Mouse (Mus musculus): Measurements from ENCODE around the gene Comp. TPM values are rescaled to one million over a fixed set of nuclear protein-coding genes. Genes with fewer than 3 reads are reported as not detected.

Gene Comp
- polyA plus RNA-seq, 1 experiment from 2014 or later, result 0.18 TPM

DNA sequence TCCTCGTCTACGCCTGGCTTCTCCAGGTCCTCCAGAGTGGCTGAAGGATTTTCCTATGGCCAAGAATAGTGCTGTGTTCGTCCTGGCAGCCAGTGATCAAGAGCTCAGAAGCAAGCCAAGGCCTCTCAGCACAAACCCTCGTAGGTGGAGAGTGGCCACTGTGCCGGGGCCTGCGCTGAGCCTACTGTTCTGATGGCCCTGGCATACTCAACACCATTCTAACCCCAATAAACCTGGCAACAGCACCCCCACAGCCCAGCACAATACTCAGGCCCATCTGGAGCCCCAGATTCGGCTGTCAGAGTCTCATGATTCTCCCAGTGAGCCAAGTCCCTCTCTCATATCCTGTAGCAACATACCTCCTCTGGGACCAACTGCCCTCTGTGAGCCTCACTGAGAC is 32.7 kb upstream of the Comp start:
- no peak overlapping the region for H3K9ac ChIP-seq

DNA sequence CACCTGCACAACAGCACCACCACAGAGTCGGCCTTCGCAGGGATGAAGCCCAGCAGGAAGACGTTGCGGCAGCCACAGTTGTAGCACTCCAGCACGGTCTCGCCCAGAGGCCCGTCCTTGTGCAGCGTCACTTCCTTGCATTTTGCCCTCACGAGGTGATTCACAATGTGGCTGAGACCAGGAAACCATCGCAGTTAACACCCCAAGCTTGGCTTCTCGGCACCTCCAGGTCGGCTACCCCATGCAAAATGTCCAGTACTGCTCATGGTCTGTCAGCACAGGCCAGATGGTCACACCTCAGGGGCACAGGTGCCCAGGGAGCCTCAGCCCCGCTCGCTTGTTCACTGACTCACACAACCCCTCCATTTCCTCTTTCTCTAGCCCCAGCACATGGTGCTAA is 31.4 kb upstream of the Comp start:
- Histone ChIP-seq H3K27me3 (no peaks in the 10 kb centered on the region), H3K36me3 (ENCODE audit: poor library complexity, severe bottlenecking) (peaks cover 80% of the 10 kb centered on the region), H3K9me3 (replicated peaks) (no peaks in the 10 kb centered on the region), H3K27ac (no peak overlapping the region), H3K4me3 (no peak overlapping the region), H3K9ac (no peak overlapping the region), H3K4me2 (no peak overlapping the region), H3K4me1 (peaks cover 9% of the 10 kb centered on the region)
- ATAC-seq, result no peak
- 93% methylated on average over 14 of the region's 14 CpGs for WGBS

More for the DNA sequence above, 32.7 kb upstream of the Comp start:
- WGBS, result 95% methylated on average over 7 of the region's 7 CpGs
- no peak overlapping the region for H3K27ac ChIP-seq
- no peak overlapping the region for H3K4me2 ChIP-seq
- H3K4me3 ChIP-seq, result no peak overlapping the region
- no peaks in the 10 kb centered on the region for H3K27me3 ChIP-seq
- H3K36me3 ChIP-seq (ENCODE audit: poor library complexity, severe bottlenecking), result peaks cover 85% of the 10 kb centered on the region
- H3K9me3 ChIP-seq (replicated peaks), result no peaks in the 10 kb centered on the region
- H3K4me1 ChIP-seq, result peaks cover 9% of the 10 kb centered on the region
- ATAC-seq, result no peak

GRCm38 (mm10) chr8:70343076-70343475 is 30.3 kb upstream of the Comp start:
- 0 out of 2 replicates have a peak overlapping the region, but pooled peaks have one; percentile 10 for H3K27ac ChIP-seq
- no peak overlapping the region for H3K4me2 ChIP-seq
- H3K9ac ChIP-seq, result 0 out of 2 replicates have a peak overlapping the region, but pooled peaks have one; percentile 6
- H3K36me3 ChIP-seq (ENCODE audit: poor library complexity, severe bottlenecking), result peaks cover 80% of the 10 kb centered on the region
- no peaks in the 10 kb centered on the region for H3K27me3 ChIP-seq
- no peaks in the 10 kb centered on the region for H3K9me3 ChIP-seq (replicated peaks)
- peaks cover 15% of the 10 kb centered on the region for H3K4me1 ChIP-seq
- 78% methylated on average over 7 of the region's 7 CpGs for WGBS
- no peak; the same call in 1 of the 2 replicates for ATAC-seq
- H3K4me3 ChIP-seq, result no peak overlapping the region

GRCm38 (mm10) chr8:70343696-70344095 is 29.7 kb upstream of the Comp start:
- ATAC-seq, result peak; percentile 67
- WGBS, result 61% methylated on average over 6 of the region's 6 CpGs
- peaks cover 80% of the 10 kb centered on the region for H3K36me3 ChIP-seq (ENCODE audit: poor library complexity, severe bottlenecking)

DNA sequence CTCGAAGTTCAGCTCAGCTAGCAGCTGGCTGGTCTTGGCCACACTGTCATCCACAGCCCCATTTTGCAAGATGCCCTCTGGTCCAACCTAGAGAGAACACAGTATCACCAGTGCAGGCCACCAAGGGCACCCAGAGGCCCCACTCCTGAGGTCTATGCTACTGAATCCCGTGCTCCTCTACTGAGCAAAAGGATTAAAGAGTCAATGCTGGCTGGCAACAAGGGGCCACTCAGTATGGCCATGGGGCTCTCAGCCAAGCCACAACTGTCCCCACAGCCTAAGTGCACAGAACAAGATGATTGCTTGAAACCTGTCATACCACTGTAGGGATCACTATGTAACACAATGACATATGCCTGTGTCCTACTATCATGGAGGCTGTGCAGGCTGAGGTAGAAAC is 29.1 kb upstream of the Comp start:
- WGBS, result 93% methylated on average over 2 of the region's 2 CpGs
- Histone ChIP-seq H3K4me3 (no peak overlapping the region), H3K36me3 (ENCODE audit: poor library complexity, severe bottlenecking) (peaks cover 80% of the 10 kb centered on the region), H3K27ac (no peak overlapping the region), H3K9ac (no peak overlapping the region), H3K9me3 (replicated peaks) (no peaks in the 10 kb centered on the region), H3K4me2 (no peak overlapping the region), H3K27me3 (no peaks in the 10 kb centered on the region), H3K4me1 (peaks cover 26% of the 10 kb centered on the region)
- ATAC-seq, result no peak

More at GRCm38 (mm10) chr8:70343696-70344095, 29.7 kb upstream of the Comp start:
- H3K27ac ChIP-seq, result no peak overlapping the region
- no peaks in the 10 kb centered on the region for H3K27me3 ChIP-seq
- no peaks in the 10 kb centered on the region for H3K9me3 ChIP-seq (replicated peaks)
- no peak overlapping the region for H3K4me2 ChIP-seq
- no peak overlapping the region for H3K4me3 ChIP-seq
- 0 out of 2 replicates have a peak overlapping the region, but pooled peaks have one; percentile 6 for H3K9ac ChIP-seq
- peaks cover 21% of the 10 kb centered on the region for H3K4me1 ChIP-seq

GRCm38 (mm10) chr8:70347443-70347842 is 25.9 kb upstream of the Comp start:
- H3K4me1 ChIP-seq, result peaks cover 58% of the 10 kb centered on the region
- 89% methylated on average over 4 of the region's 4 CpGs for WGBS
- no peak for ATAC-seq

GRCm38 (mm10) chr8:70347860-70348420 is 25.4 kb upstream of the Comp start:
- H3K36me3 ChIP-seq (ENCODE audit: poor library complexity, severe bottlenecking), result peaks cover 57% of the 10 kb centered on the region
- H3K4me3 ChIP-seq, result no peak overlapping the region
- peaks cover 56% of the 10 kb centered on the region for H3K4me1 ChIP-seq
- no peak overlapping the region for H3K4me2 ChIP-seq
- ATAC-seq, result no peak
- H3K27ac ChIP-seq, result no peak overlapping the region
- no peak overlapping the region for H3K9ac ChIP-seq
- WGBS, result 74% methylated on average over 1 of the region's 1 CpGs
- H3K27me3 ChIP-seq, result no peaks in the 10 kb centered on the region
- no peaks in the 10 kb centered on the region for H3K9me3 ChIP-seq (replicated peaks)

More at GRCm38 (mm10) chr8:70347443-70347842, 25.9 kb upstream of the Comp start:
- no peak overlapping the region for H3K9ac ChIP-seq
- H3K27ac ChIP-seq, result no peak overlapping the region
- H3K4me2 ChIP-seq, result no peak overlapping the region
- no peaks in the 10 kb centered on the region for H3K9me3 ChIP-seq (replicated peaks)
- peaks cover 62% of the 10 kb centered on the region for H3K36me3 ChIP-seq (ENCODE audit: poor library complexity, severe bottlenecking)
- no peaks in the 10 kb centered on the region for H3K27me3 ChIP-seq
- H3K4me3 ChIP-seq, result no peak overlapping the region

GRCm38 (mm10) chr8:70351035-70351999 is 22.0 kb upstream of the Comp start:
- Histone ChIP-seq H3K36me3 (ENCODE audit: poor library complexity, severe bottlenecking) (peaks cover 41% of the 10 kb centered on the region), H3K27ac (no peak overlapping the region), H3K4me1 (peaks cover 56% of the 10 kb centered on the region), H3K9me3 (replicated peaks) (no peaks in the 10 kb centered on the region), H3K4me2 (peak overlapping the region; percentile 96), H3K27me3 (no peaks in the 10 kb centered on the region), H3K9ac (peak overlapping the region; percentile 99), H3K4me3 (peak overlapping the region; percentile 100)
- 57% methylated on average over 15 of the region's 15 CpGs for WGBS
- no peak for ATAC-seq

DNA sequence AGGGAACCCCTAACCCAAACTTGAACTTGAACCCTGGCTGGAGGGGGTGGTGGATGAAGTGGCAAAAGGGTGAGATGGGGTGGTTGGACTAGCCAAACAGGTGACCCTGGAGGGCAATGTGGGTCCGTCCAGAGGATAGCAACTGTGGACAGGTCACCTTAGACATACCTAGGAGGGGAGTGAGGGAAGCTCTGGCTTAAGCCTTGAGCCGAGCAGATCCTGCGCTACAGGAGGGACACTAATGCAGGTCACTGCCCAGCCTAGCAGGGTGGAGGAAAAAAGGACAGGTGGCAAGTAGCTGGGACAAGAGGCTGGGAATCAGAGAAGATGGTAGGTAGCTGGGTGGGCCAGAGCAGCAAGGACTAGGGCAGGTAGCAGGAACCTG is 21.4 kb upstream of the Comp start:
- H3K27me3 ChIP-seq, result no peaks in the 10 kb centered on the region
- peak overlapping the region; percentile 99 for H3K9ac ChIP-seq
- H3K36me3 ChIP-seq (ENCODE audit: poor library complexity, severe bottlenecking), result peaks cover 36% of the 10 kb centered on the region
- peak overlapping the region; percentile 100 for H3K4me3 ChIP-seq
- no peaks in the 10 kb centered on the region for H3K9me3 ChIP-seq (replicated peaks)
- 32% methylated on average over 3 of the region's 3 CpGs for WGBS
- H3K4me1 ChIP-seq, result peaks cover 56% of the 10 kb centered on the region
- ATAC-seq, result no peak
- H3K27ac ChIP-seq, result no peak overlapping the region
- H3K4me2 ChIP-seq, result peak overlapping the region; percentile 96

DNA sequence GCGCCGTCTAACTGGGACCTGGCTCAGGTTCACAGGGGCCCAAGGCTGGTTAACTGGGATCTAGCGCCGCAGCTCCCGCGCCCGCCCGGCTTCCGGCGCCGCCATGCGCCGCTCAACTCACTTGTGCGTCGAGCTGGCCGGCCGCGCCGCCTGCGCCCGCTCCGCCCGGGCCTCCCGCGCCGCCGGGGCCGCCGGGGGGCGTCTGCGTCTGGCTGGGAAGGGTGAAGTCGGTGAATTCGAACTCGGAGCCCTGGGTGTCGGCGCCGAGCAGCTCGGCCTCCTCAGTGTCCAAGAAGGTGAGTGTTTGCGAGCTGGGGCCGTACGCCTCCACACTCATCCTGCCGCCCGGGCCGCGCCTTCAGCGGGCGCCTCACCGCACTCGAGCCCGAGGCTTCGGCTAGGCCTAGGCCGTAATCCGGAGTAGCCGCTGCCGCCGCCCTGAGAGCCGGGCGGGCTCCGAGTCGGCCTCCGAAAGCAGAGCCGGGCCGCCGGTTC is 20.7 kb upstream of the Comp start:
- Histone ChIP-seq H3K36me3 (ENCODE audit: poor library complexity, severe bottlenecking) (peaks cover 29% of the 10 kb centered on the region), H3K9ac (peak overlapping the region; percentile 99), H3K27ac (peak overlapping the region; percentile 82), H3K4me1 (peaks cover 54% of the 10 kb centered on the region), H3K27me3 (no peaks in the 10 kb centered on the region), H3K4me3 (peak overlapping the region; percentile 100), H3K9me3 (replicated peaks) (no peaks in the 10 kb centered on the region), H3K4me2 (peak overlapping the region; percentile 96)
- peak; percentile 58 for ATAC-seq
- 0% methylated on average over 61 of the region's 64 CpGs for WGBS

GRCm38 (mm10) chr8:70353194-70353817 is 20.1 kb upstream of the Comp start, which contains the start of gene Upf1:
TSS of gene Upf1 (minus strand) at chr8:70353278.
- Histone ChIP-seq H3K4me3 (peak within 1 kb of the TSS; percentile 100), H3K4me1 (peaks cover 48% of the 10 kb centered on the region), H3K36me3 (ENCODE audit: poor library complexity, severe bottlenecking) (peaks cover 23% of the 10 kb centered on the region), H3K4me2 (peak within 1 kb of the TSS; percentile 96), H3K9ac (peak within 1 kb of the TSS; percentile 99), H3K9me3 (replicated peaks) (no peaks in the 10 kb centered on the region), H3K27me3 (no peaks in the 10 kb centered on the region), H3K27ac (peak within 1 kb of the TSS; percentile 82)
- under 1% methylated on average over 58 of the region's 69 CpGs for WGBS
- peak; percentile 87 for ATAC-seq

Data from forebrain, embryonic 13.5 days (tissue).